Mouse (Mus musculus) bone marrow, adult 2 months (tissue): ENCODE measurements at regions not wholly inside any gene's neighbourhood (a gene's known extent, or its start where the extent isn't known, plus 50 kb on each side); places are given as distances from the start of the nearest gene placed in this dataset.

Experiments
- CTCF ChIP-seq: fragments of 200-500 bp; IDR thresholded peaks from 2 replicates; pipeline ENCODE4 v1.5.1; 2011; ENCODE audit warnings: low read length, control low read depth; ENCODE audit not compliant: control insufficient read depth, insufficient read depth
- POLR2A ChIP-seq: fragments of 200-500 bp; IDR thresholded peaks from 2 replicates; pipeline ENCODE4 v1.6.1; 2011; ENCODE audit warnings: low read depth, mild to moderate bottlenecking, control low read depth, low read length, borderline replicate concordance; ENCODE audit not compliant: control insufficient read depth

DNA sequence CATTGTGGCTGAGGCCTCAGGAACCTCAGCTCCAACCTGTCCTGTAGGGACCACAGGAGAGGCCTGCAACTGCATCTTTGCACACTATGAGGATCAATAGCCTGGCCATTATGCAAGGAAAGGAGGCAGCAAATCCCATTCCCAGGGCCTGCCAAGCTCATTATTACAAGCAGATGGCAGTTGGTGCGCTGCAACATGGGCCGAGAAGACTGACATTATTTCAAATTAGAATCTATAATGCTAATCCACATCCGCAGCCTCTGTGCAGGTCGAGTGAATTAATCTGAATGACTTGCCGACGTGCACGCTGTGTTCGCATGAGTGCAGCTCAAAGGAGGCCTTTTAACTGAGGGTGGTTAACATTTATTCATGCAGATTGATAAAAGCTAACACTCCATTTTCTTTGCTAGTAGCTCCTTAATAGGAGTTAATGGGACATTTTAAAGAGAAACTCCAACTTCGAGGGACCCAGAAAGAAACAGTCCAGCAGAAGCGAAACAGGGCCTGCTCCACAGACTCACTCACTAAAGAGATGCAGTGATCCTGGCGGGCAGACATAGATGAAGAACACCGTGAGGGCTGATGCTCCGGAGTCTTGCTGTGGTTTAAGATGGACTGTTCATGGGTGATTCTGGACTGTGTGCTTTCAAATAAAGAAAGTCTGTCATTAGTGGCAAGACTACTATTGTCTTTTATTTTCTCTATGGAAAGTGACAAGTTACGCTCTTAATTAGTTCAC lies 404.9 kb downstream of the Irx1 start:
- no peak for TF ChIP-seq CTCF
- no peak for TF ChIP-seq POLR2A
